ENCODE assay signal across 19 mouse cellular contexts in the genomic region with DNA sequence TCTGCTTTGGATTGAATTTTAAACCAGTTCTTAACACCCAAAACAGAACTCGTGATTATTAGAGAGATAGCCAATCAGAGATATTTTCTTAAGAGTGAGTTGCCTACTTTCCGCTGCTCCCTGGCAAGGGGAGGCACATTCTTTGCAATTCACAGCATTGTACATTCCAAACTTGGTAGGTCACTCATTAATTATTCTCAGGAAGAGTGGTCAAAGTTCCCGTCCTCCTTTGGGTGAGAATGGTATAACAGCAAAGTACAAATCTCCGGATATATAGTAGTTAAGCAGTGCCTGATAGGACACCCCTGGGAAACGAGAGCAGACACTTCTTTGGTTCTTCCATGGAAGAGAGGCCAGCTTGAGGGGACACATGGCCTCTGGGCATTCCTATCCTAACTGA.
DNase-seq lines count a peak whose midpoint lies in the region; ATAC-seq and TF ChIP-seq lines count a peak whose summit lies in the region.
"Had no signal": no experiment of that assay in that cellular context is flagged by ENCODE, and none has a peak within 500 bp of the region (broad histone marks: within the 10 kb centered on the region; RNA-seq: fewer than 3 reads in every experiment).

No protein-coding gene starts in this region.

- 41% methylated on average over 5 of the region's 5 CpGs for WGBS in intestine, postnatal 0 days
- WGBS in intestine, embryonic 15.5 days: 57% methylated on average over 5 of the region's 5 CpGs
- 79% methylated on average over 5 of the region's 5 CpGs for WGBS in hindbrain, embryonic 13.5 days

- H3K4me2 ChIP-seq in intestine, postnatal 0 days (replicated peaks; ENCODE audit: low read depth): no peak overlapping the region
- no peak overlapping the region for H3K4me2 ChIP-seq in intestine, embryonic 15.5 days (replicated peaks)
- no peak overlapping the region for H3K4me2 ChIP-seq in hindbrain, embryonic 13.5 days
- H3K4me2 ChIP-seq: embryonic facial prominence, embryonic 15.5 days; hindbrain, embryonic 14.5 days; limb, embryonic 13.5 days; midbrain, embryonic 13.5 days; stomach, embryonic 15.5 days had no signal

- no peaks in the 10 kb centered on the region for H3K4me1 ChIP-seq in intestine, postnatal 0 days (replicated peaks; ENCODE audit: control insufficient read depth, insufficient read depth, low read length)
- H3K4me1 ChIP-seq in intestine, embryonic 15.5 days (replicated peaks): no peaks in the 10 kb centered on the region
- no peaks in the 10 kb centered on the region for H3K4me1 ChIP-seq in hindbrain, embryonic 13.5 days (replicated peaks)
- H3K4me1 ChIP-seq: embryonic facial prominence, embryonic 15.5 days; limb, embryonic 13.5 days; midbrain, embryonic 13.5 days; stomach, embryonic 15.5 days had no signal

- H3K4me3 ChIP-seq in intestine, postnatal 0 days (ENCODE audit: low read depth, low read length): no peak overlapping the region
- H3K4me3 ChIP-seq in intestine, embryonic 15.5 days (replicated peaks): no peak overlapping the region
- H3K4me3 ChIP-seq in hindbrain, embryonic 13.5 days: no peak overlapping the region
- H3K4me3 ChIP-seq: embryonic facial prominence, embryonic 15.5 days; left cerebral cortex, adult 2 months; limb, embryonic 13.5 days; midbrain, embryonic 13.5 days; myocyte; stomach, embryonic 15.5 days had no signal

- H3K36me3 ChIP-seq in intestine, postnatal 0 days (ENCODE audit: control insufficient read depth, insufficient read depth): no peaks in the 10 kb centered on the region
- H3K36me3 ChIP-seq in intestine, embryonic 15.5 days: no peaks in the 10 kb centered on the region
- no peaks in the 10 kb centered on the region for H3K36me3 ChIP-seq in hindbrain, embryonic 13.5 days
- H3K36me3 ChIP-seq: embryonic facial prominence, embryonic 15.5 days; limb, embryonic 13.5 days; midbrain, embryonic 13.5 days; stomach, embryonic 15.5 days had no signal

- ATAC-seq in intestine, postnatal 0 days: 0 out of 2 replicates have a peak, but pooled peaks have one; percentile 28
- no peak for ATAC-seq in intestine, embryonic 15.5 days
- no peak for ATAC-seq in hindbrain, embryonic 13.5 days (ENCODE audit: low FRiP score)
- ATAC-seq: liver, postnatal 0 days; midbrain, embryonic 13.5 days had no signal

- no peak overlapping the region for H3K9ac ChIP-seq in intestine, postnatal 0 days (ENCODE audit: low read depth, low read length)
- no peak overlapping the region for H3K9ac ChIP-seq in intestine, embryonic 15.5 days
- H3K9ac ChIP-seq in hindbrain, embryonic 13.5 days: no peak overlapping the region
- H3K9ac ChIP-seq: embryonic facial prominence, embryonic 15.5 days; hindbrain, embryonic 14.5 days; limb, embryonic 13.5 days; liver, postnatal 0 days; midbrain, embryonic 13.5 days; stomach, embryonic 15.5 days had no signal

- intact Hi-C loops in left cerebral cortex, postnatal 4 days (cut with DNase I): no loop called here

- H3K27me3 ChIP-seq in intestine, postnatal 0 days (replicated peaks; ENCODE audit: control insufficient read depth, insufficient read depth, low read length): no peaks in the 10 kb centered on the region
- H3K27me3 ChIP-seq in intestine, embryonic 15.5 days (replicated peaks): no peaks in the 10 kb centered on the region
- H3K27me3 ChIP-seq in hindbrain, embryonic 13.5 days: no peaks in the 10 kb centered on the region
- H3K27me3 ChIP-seq: embryonic facial prominence, embryonic 15.5 days; limb, embryonic 13.5 days; midbrain, embryonic 13.5 days; stomach, embryonic 15.5 days had no signal

- no peak for TF ChIP-seq CTCF in intestine, postnatal 0 days (IDR thresholded peaks at IDR 0.05; ENCODE audit: low read depth)

- DNase-seq in adipocyte (ENCODE audit: low spot score): peak; percentile 22
- peak; percentile 35 for DNase-seq in kidney, postnatal 10 days
- peak; percentile 27 for DNase-seq in lung, postnatal 36 days
- DNase-seq in left cerebral cortex, postnatal 4 days: no peak
- DNase-seq: adrenal gland, postnatal 14 days; B cell, adult 2 months; cerebellum, adult 9-10 months; liver, postnatal 0 days; thymus, postnatal 14 days had no signal

- H3K9me3 ChIP-seq in intestine, postnatal 0 days (ENCODE audit: control insufficient read depth): no peaks in the 10 kb centered on the region
- H3K9me3 ChIP-seq in intestine, embryonic 15.5 days: no peaks in the 10 kb centered on the region
- no peaks in the 10 kb centered on the region for H3K9me3 ChIP-seq in hindbrain, embryonic 13.5 days
- H3K9me3 ChIP-seq: embryonic facial prominence, embryonic 15.5 days; midbrain, embryonic 13.5 days; stomach, embryonic 15.5 days had no signal

- no peak overlapping the region for H3K27ac ChIP-seq in intestine, postnatal 0 days (ENCODE audit: low read depth, low read length)
- H3K27ac ChIP-seq in intestine, embryonic 15.5 days: no peak overlapping the region
- H3K27ac ChIP-seq in hindbrain, embryonic 13.5 days: no peak overlapping the region
- H3K27ac ChIP-seq: embryonic facial prominence, embryonic 15.5 days; hindbrain, embryonic 14.5 days; left cerebral cortex, adult 2 months; limb, embryonic 13.5 days; midbrain, embryonic 13.5 days; stomach, embryonic 15.5 days had no signal
